Mouse (Mus musculus) heart, embryonic 16.5 days (tissue): ENCODE measurements around the gene Pirb. TPM values are rescaled to one million over a fixed set of nuclear protein-coding genes. Genes with fewer than 3 reads are reported as not detected.

ENCODE experiments used
- ATAC-seq: fragments of 200-750 bp; cut with Nextera tagmentation; replicated peaks from 2 replicates; pipeline ENCODE4 v1.8.0; 2017; ENCODE audit warnings: moderate number of reproducible peaks; ENCODE audit not compliant: insufficient read depth, low FRiP score; ENCODE audit errors: extremely low read depth
- H3K27ac ChIP-seq: fragments of 300-500 bp; sonication (generic); 2 replicates; pipeline ENCODE4 v1.5.1; 2014; ENCODE audit warnings: mild to moderate bottlenecking, low read length, control low read depth, moderate library complexity
- H3K27me3 ChIP-seq: fragments of 300-500 bp; sonication (generic); 2 replicates; pipeline ENCODE4 v1.6.1; 2014; ENCODE audit warnings: low read length, mixed read lengths; ENCODE audit not compliant: control insufficient read depth, insufficient read depth
- H3K36me3 ChIP-seq: fragments of 300-500 bp; sonication (generic); 2 replicates; pipeline ENCODE4 v1.6.1; 2014; ENCODE audit not compliant: control insufficient read depth, insufficient read depth
- H3K4me1 ChIP-seq: fragments of 300-500 bp; sonication (generic); 2 replicates; pipeline ENCODE4 v1.6.1; 2014; ENCODE audit warnings: low read length, mixed read lengths; ENCODE audit not compliant: control insufficient read depth, insufficient read depth
- H3K4me2 ChIP-seq: fragments of 300-500 bp; sonication (generic); 2 replicates; pipeline ENCODE4 v1.6.1; 2014; ENCODE audit warnings: low read depth, mild to moderate bottlenecking, control low read depth, low read length
- H3K4me3 ChIP-seq: fragments of 300-500 bp; sonication (generic); 2 replicates; pipeline ENCODE4 v1.5.1; 2014; ENCODE audit warnings: mild to moderate bottlenecking, control low read depth, low read length
- H3K9ac ChIP-seq: fragments of 300-500 bp; sonication (generic); 2 replicates; pipeline ENCODE4 v1.6.1; 2014; ENCODE audit warnings: low read length, control low read depth
- H3K9me3 ChIP-seq: fragments of 300-500 bp; sonication (generic); replicated peaks from 2 replicates; pipeline ENCODE4 v1.6.1; 2016; ENCODE audit warnings: low read length; ENCODE audit not compliant: control insufficient read depth
- WGBS: fragments of 180-500 bp; shearing (Covaris S2); extraction: QIAGEN DNeasy Blood & Tissue Kit; methylation state at CpG from one replicate; pipeline ENCODE4 v1.1.7; 2014; 5-methylcytosine and 5-hydroxymethylcytosine counted together
- polyA plus RNA-seq: library from polyadenylated mRNA; unstranded; fragments of >200 nt; fragmentation: Nextera tagmentation; extraction: Ambion mirVana; gene quantifications from 2 replicates; pipeline ENCODE4 v1.2.1, GENCODE M21; 2015

The Pirb gene
- polyA plus RNA-seq, 1 experiment from 2014 or later = 1.3 TPM

DNA sequence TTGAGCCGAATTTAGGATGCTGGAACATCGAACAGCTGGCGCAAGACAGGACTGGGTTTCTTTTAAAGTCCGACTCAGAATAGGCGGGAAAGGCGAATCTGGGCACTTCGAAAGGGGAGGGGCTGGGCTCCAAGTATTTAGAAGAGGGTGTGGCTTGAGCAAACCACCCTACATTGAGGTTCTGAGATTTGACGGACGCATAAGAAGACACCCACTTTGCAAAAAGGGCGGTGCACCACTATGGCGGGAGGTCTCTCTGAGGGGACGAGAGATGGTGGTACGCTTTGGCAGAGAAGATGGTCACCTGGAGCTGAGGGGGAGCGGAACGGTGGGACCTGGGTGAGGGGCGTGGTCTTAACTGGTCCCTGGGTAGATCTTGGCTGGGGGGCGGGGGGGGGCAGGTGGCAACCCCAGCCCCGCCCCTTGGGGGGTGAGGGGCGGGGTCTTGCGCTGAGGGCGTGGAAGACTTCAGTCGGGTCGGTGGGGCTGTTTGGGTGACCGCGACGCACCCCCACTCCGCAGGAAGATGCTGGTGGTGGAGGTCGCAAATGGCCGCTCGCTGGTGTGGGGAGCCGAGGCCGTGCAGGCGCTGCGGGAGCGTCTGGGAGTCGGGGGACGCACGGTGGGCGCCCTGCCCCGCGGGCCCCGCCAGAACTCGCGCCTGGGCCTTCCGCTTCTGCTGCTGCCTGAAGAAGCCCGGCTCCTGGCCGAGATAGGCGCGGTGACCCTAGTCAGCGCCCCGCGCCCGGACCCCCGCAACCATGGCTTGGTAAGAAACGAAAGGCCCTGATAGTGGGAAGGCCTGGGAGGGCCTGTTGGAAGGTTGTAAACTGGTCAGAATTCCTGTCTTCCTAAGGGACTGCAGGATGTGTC, 25.9 kb downstream of the Pirb start:
- peak overlapping the region; percentile 90 for H3K9ac ChIP-seq
- under 1% methylated on average over 53 of the region's 55 CpGs for WGBS
- H3K4me2 ChIP-seq = peak overlapping the region; percentile 70
- peak overlapping the region; percentile 83 for H3K4me3 ChIP-seq
- peak overlapping the region; percentile 92 for H3K27ac ChIP-seq
- peak; percentile 50 for ATAC-seq
- no peaks in the 10 kb centered on the region for H3K9me3 ChIP-seq
- no peaks in the 10 kb centered on the region for H3K27me3 ChIP-seq
- peaks cover 11% of the 10 kb centered on the region for H3K4me1 ChIP-seq
- peaks cover 29% of the 10 kb centered on the region for H3K36me3 ChIP-seq

DNA sequence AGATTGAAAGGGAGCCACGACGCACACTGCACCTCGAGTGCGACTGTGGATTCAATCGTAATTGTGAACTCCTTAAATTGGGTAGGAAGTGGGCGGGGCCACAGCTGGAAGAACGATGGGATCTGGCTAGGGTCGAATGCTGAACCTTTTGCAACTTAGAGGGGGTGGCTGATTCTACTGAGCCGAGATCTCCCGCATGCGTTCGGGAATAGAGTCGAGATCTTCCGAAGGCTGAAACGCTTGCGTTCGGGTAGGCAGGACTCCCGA, 26.4 kb downstream of the Pirb start:
- WGBS = under 1% methylated on average over 18 of the region's 18 CpGs
- no peak for ATAC-seq
- H3K9me3 ChIP-seq = no peaks in the 10 kb centered on the region
- H3K27me3 ChIP-seq = no peaks in the 10 kb centered on the region
- H3K4me3 ChIP-seq = peak overlapping the region; percentile 83
- H3K27ac ChIP-seq = peak overlapping the region; percentile 92
- peaks cover 11% of the 10 kb centered on the region for H3K4me1 ChIP-seq
- H3K9ac ChIP-seq = peak overlapping the region; percentile 90
- peaks cover 23% of the 10 kb centered on the region for H3K36me3 ChIP-seq
- H3K4me2 ChIP-seq = peak overlapping the region; percentile 70

DNA sequence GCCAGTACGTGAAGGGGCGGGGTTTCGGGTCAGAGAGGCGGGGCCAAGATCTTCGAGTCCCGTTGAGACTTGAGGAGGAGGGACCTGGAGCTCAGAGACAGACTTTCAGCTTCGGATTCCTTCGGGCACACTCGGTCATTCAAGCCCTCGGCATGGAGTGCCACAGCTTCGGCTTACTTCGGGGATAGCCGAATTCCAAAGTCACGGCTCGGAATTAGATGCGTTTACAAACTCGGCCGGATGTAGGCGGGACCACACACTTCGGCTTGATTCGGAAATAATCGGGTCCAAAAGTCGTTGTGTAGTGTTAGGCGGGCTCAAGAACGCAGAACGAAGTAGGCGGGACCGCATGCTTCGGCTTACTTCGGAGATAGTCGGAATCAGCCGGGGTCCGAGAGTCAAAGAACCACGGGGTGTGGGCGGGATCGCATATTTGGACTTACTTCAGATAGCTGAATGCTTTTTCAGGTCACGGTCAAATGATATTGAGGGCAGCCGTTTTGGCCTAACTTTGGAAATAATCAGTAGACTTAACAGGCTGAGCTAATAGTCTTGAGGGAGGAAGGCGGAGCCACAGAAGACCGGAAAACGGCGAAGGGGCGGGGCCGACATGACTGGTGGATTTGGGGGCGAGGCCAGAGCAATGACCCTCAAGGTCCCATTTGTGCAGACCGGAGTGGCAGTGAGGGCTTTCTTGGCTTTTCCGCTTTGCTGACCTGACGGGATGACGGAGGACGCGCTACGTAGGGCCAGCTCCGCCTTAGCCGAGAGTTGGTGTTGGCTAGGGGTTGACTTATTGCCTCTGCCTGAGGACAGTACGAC, 27.0 kb downstream of the Pirb start, which contains the start of gene Mboat7:
TSS of gene Mboat7 (minus strand) at position 537 of the 822 bp plus-strand sequence.
- peak; percentile 90 for ATAC-seq

DNA sequence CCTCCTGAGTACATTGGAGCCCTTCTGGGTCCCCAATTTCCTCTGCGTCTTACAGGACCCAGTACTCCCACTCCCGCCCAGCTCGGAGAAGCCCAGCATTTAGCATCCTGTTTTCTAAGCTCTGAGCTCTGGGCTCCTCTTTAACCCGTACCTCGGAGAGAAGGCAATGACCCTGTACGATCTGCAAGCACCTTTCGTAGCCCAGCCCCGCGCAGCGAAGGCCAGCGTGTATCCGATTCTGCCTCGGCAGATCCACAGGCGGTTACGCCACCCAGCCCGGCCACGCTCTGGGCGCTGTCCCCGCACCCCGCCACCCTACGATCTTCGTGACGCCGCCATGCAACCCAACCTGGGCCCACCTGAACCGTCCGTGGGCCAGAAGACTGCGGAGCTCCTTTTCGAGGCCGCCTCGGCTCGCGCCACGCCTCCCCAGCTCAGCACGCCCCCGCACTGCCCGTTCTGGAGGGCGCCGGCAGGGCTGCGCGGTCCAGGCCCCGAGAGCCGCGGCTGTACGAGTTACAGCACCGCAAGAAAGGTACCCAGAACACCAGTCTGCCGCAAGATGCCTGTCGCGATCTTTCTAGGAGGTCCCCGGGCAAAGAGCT, 27.7 kb downstream of the Pirb start, which contains the start of gene Tsen34:
TSS of gene Tsen34 (plus strand) at position 482 of the 605 bp plus-strand sequence.
- peak within 1 kb of the TSS; percentile 92 for H3K27ac ChIP-seq
- ATAC-seq = no peak
- H3K4me3 ChIP-seq = peak within 1 kb of the TSS; percentile 83

More for the DNA sequence above, 27.0 kb downstream of the Pirb start, which contains the start of gene Mboat7:
- Histone ChIP-seq H3K9ac (peak within 1 kb of the TSS; percentile 90), H3K9me3 (no peaks in the 10 kb centered on the region), H3K27me3 (no peaks in the 10 kb centered on the region), H3K4me1 (peaks cover 11% of the 10 kb centered on the region), H3K4me3 (peak within 1 kb of the TSS; percentile 83), H3K27ac (peak within 1 kb of the TSS; percentile 92), H3K36me3 (peaks cover 18% of the 10 kb centered on the region), H3K4me2 (peak within 1 kb of the TSS; percentile 70)
- WGBS = under 1% methylated on average over 55 of the region's 55 CpGs

DNA sequence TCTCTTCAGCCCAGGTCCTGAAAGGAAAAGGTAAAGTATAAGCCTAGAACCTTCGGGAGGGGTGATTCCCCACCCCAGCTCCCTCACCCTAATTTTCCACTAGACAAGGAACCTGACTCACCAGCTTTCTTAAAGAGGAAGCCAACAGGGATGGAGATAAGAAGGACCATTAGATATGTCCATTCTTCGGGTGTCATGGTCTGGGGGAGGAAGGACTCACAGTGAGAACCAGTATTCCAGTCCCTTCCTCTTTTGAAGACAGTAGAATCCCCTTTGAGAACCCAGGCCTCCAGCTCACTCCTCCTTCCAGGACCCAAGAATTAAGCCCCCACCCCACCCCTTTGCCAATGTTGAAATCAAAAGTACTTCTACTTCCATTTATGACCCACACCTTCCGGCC, 28.3 kb downstream of the Pirb start:
- Histone ChIP-seq H3K4me2 (peak overlapping the region; percentile 70), H3K27me3 (no peaks in the 10 kb centered on the region), H3K36me3 (peaks cover 10% of the 10 kb centered on the region), H3K4me1 (peaks cover 11% of the 10 kb centered on the region), H3K9me3 (no peaks in the 10 kb centered on the region), H3K27ac (no peak overlapping the region; the same call in 1 of the 2 replicates), H3K9ac (peak overlapping the region; percentile 90), H3K4me3 (peak overlapping the region; percentile 83)
- WGBS = 26% methylated on average over 3 of the region's 3 CpGs
- no peak for ATAC-seq

More for the DNA sequence above, 27.7 kb downstream of the Pirb start, which contains the start of gene Tsen34:
- H3K9ac ChIP-seq = peak within 1 kb of the TSS; percentile 90
- peaks cover 14% of the 10 kb centered on the region for H3K36me3 ChIP-seq
- H3K4me2 ChIP-seq = peak within 1 kb of the TSS; percentile 70
- H3K27me3 ChIP-seq = no peaks in the 10 kb centered on the region
- under 1% methylated on average over 49 of the region's 49 CpGs for WGBS
- H3K4me1 ChIP-seq = peaks cover 11% of the 10 kb centered on the region
- H3K9me3 ChIP-seq = no peaks in the 10 kb centered on the region

DNA sequence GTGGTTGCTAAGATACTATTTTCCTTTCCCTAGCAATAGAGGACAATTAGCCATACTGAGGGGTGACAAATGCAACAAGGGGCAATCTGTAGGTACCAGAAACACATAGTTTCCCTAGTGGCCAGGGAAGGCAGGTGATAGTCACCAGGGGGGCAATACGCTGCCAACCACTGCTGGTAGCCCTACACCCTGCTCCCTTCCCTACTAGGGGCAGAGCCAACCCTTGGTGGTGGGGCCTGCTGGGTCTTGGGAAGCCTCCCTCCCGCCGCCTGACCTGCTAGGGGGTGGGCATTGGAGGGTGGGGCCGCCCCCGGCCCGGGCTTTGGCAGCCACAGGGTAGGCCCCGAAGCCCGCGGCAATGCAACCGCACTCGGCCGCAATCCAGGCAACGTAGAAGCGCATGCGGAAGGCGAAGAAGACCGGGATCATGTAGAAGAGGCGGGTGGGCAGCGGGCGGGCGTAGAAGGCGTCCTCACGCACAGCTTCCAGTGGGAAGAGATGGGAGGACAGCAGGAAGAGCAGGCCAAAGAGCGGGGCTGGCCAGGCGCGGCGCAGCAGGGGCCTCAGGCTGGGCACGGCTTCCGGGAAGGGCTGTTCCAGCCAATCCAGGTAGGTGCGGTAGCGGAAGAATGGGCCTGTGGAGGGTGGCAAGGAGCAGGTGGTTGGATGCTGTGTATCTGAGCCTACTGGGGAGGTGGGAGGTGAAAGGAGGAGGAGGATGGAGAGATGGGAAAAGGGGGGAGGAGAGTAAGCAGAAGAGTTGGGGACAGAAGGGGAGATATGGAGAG, 34.6 kb downstream of the Pirb start:
- ATAC-seq = no peak

DNA sequence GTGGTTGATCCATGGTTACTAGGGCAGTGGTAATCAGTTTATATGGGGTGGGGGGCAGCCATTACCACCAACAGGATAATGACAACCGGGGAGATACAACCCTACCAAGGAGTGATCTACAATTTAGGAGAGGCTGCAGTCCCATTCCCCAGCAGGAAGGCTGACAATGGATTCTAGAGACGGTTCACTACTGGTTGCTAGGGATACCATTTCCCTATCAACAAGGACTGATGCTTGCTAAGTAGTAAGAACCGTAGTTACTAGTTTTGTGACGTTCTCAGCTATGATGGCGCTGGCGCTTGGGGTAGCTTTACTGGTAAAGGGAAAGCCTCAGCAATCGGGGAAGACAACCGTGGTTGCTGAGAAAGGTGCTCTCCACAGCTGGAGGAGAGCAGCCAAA, 35.5 kb downstream of the Pirb start:
- H3K27me3 ChIP-seq = no peaks in the 10 kb centered on the region
- H3K9me3 ChIP-seq = no peaks in the 10 kb centered on the region
- no peak overlapping the region for H3K27ac ChIP-seq
- H3K36me3 ChIP-seq = peaks cover 16% of the 10 kb centered on the region
- H3K4me1 ChIP-seq = no peaks in the 10 kb centered on the region
- no peak overlapping the region for H3K4me3 ChIP-seq
- ATAC-seq = no peak
- H3K4me2 ChIP-seq = no peak overlapping the region
- no peak overlapping the region for H3K9ac ChIP-seq
- WGBS = 87% methylated on average over 8 of the region's 8 CpGs

More for the DNA sequence above, 34.6 kb downstream of the Pirb start:
- Histone ChIP-seq H3K4me1 (no peaks in the 10 kb centered on the region), H3K4me2 (no peak overlapping the region), H3K27me3 (no peaks in the 10 kb centered on the region), H3K9me3 (no peaks in the 10 kb centered on the region), H3K27ac (no peak overlapping the region), H3K4me3 (no peak overlapping the region), H3K36me3 (peaks cover 14% of the 10 kb centered on the region), H3K9ac (no peak overlapping the region)
- 83% methylated on average over 31 of the region's 31 CpGs for WGBS

DNA sequence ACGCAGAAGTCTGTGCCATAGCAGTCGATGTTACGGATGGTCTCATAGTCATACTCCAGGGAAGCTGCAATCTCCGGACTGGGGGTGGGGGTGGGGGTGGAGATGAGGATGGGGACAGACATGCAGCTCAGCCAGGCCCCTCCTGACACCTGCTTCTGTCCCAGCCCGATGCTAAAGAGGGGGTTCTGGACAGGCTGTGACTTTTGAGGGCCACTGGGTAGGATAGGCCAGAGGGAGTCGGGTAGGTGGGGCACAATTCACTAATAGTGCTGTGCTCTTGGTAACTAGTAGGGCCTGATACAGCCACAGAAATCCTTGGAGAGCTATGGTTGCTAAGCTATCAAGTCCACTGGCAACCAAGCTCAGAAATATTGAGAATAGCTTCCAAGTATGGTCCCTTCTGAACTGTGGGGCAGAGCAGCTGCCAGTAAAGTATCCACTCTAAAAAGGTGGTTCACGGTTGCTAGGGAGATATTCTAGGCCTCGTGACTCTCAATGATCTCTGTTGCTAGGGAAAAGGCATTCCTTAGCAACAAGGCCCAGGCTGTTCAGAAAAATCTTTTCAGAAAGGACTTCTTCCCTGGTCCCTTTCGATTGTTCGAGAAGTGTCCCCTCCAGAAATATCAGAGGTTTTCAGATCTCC, 36.2 kb downstream of the Pirb start:
- 84% methylated on average over 10 of the region's 10 CpGs for WGBS
- Histone ChIP-seq H3K27me3 (no peaks in the 10 kb centered on the region), H3K9ac (no peak overlapping the region)

More for the DNA sequence above, 36.2 kb downstream of the Pirb start:
- Histone ChIP-seq H3K4me1 (no peaks in the 10 kb centered on the region), H3K4me3 (no peak overlapping the region), H3K27ac (no peak overlapping the region), H3K9me3 (no peaks in the 10 kb centered on the region), H3K4me2 (no peak overlapping the region), H3K36me3 (peaks cover 16% of the 10 kb centered on the region)
- ATAC-seq = no peak
